Mouse (Mus musculus) embryonic facial prominence, embryonic 11.5 days (tissue): ENCODE results near the gene Pex11g. TPM values are rescaled to one million over a fixed set of nuclear protein-coding genes. Genes with fewer than 3 reads are reported as not detected.

Experiments used
- ATAC-seq: fragments of 200-750 bp; cut with Nextera tagmentation; replicated peaks from 2 replicates; pipeline ENCODE4 v1.8.0; 2017; ENCODE audit warnings: low read depth; ENCODE audit not compliant: insufficient number of reproducible peaks, low FRiP score, low TSS enrichment
- DNase-seq: peaks from one replicate; pipeline ENCODE4 v3.0.0-alpha.2; 2015; ENCODE audit warnings: low spot score
- H3K27ac ChIP-seq: fragments of 300-500 bp; sonication (generic); replicated peaks from 2 replicates; pipeline ENCODE4 v1.5.1; 2014; ENCODE audit warnings: mild to moderate bottlenecking, low read depth, low read length, control low read depth
- H3K27me3 ChIP-seq: fragments of 300-500 bp; sonication (generic); 2 replicates; pipeline ENCODE4 v1.6.1; 2014; ENCODE audit warnings: mild to moderate bottlenecking, low read length, moderate library complexity, mixed read lengths; ENCODE audit not compliant: control insufficient read depth, insufficient read depth
- H3K36me3 ChIP-seq: fragments of 300-500 bp; sonication (generic); replicated peaks from 2 replicates; pipeline ENCODE4 v1.6.1; 2014; ENCODE audit warnings: low read depth, mild to moderate bottlenecking, low read length, moderate library complexity, mixed read lengths; ENCODE audit not compliant: control insufficient read depth, insufficient read depth
- H3K4me1 ChIP-seq: fragments of 300-500 bp; sonication (generic); 2 replicates; pipeline ENCODE4 v1.6.1; 2014; ENCODE audit warnings: low read length, mixed read lengths; ENCODE audit not compliant: control insufficient read depth, insufficient read depth
- H3K4me2 ChIP-seq: fragments of 300-500 bp; sonication (generic); 2 replicates; pipeline ENCODE4 v1.6.1; 2014; ENCODE audit warnings: low read depth, mild to moderate bottlenecking, control low read depth, low read length, moderate library complexity
- H3K4me3 ChIP-seq: fragments of 300-500 bp; sonication (generic); 2 replicates; pipeline ENCODE4 v1.5.1; 2014; ENCODE audit warnings: low read depth, low read length, control low read depth
- H3K9ac ChIP-seq: fragments of 300-500 bp; sonication (generic); replicated peaks from 2 replicates; pipeline ENCODE4 v1.6.1; 2014; ENCODE audit warnings: mild to moderate bottlenecking, control low read depth, low read length
- H3K9me3 ChIP-seq: fragments of 300-500 bp; sonication (generic); replicated peaks from 2 replicates; pipeline ENCODE4 v1.6.1; 2016; ENCODE audit warnings: mild to moderate bottlenecking, low read length, inconsistent platforms, mixed read lengths; ENCODE audit not compliant: control insufficient read depth
- WGBS: fragments of 180-500 bp; shearing (Covaris S2); extraction: QIAGEN DNeasy Blood & Tissue Kit; methylation state at CpG from one replicate; pipeline ENCODE4 v1.1.7; 2014; 5-methylcytosine and 5-hydroxymethylcytosine counted together
- polyA plus RNA-seq: library from polyadenylated mRNA; unstranded; fragments of >200 nt; fragmentation: Nextera tagmentation; extraction: Ambion mirVana; gene quantifications from 2 replicates; pipeline ENCODE4 v1.2.1, GENCODE M21; 2014

Pex11g gene
- polyA plus RNA-seq, 1 experiment from 2014 or later = 2.1 TPM

GRCm38 (mm10) chr8:3470562-3470961, 3.1 kb upstream of the Pex11g start, which contains the start of gene Tex45:
TSS of gene Tex45 (plus strand) at chr8:3470862.
- DNase-seq (no peak), ATAC-seq (no peak)
- 0 out of 2 replicates have a peak, but pooled peaks cover 1% of the 10 kb centered on the region for H3K27me3 ChIP-seq
- no peaks in the 10 kb centered on the region for H3K9me3 ChIP-seq
- no peak within 1 kb of the TSS for H3K4me2 ChIP-seq
- no peak within 1 kb of the TSS for H3K27ac ChIP-seq
- no peaks in the 10 kb centered on the region for H3K4me1 ChIP-seq
- no peaks in the 10 kb centered on the region for H3K36me3 ChIP-seq
- H3K9ac ChIP-seq = no peak within 1 kb of the TSS
- H3K4me3 ChIP-seq = no peak within 1 kb of the TSS

GRCm38 (mm10) chr8:3468838-3469237, 1.4 kb upstream of the Pex11g start:
- H3K4me1 ChIP-seq = no peaks in the 10 kb centered on the region
- no peaks in the 10 kb centered on the region for H3K27me3 ChIP-seq
- DNase-seq (peak; percentile 15), ATAC-seq (no peak)
- H3K4me3 ChIP-seq = no peak overlapping the region
- H3K36me3 ChIP-seq = no peaks in the 10 kb centered on the region
- no peak overlapping the region for H3K9ac ChIP-seq
- H3K4me2 ChIP-seq = no peak overlapping the region
- WGBS = 86% methylated on average over 1 of the region's 1 CpGs
- H3K27ac ChIP-seq = no peak overlapping the region
- no peaks in the 10 kb centered on the region for H3K9me3 ChIP-seq

DNA sequence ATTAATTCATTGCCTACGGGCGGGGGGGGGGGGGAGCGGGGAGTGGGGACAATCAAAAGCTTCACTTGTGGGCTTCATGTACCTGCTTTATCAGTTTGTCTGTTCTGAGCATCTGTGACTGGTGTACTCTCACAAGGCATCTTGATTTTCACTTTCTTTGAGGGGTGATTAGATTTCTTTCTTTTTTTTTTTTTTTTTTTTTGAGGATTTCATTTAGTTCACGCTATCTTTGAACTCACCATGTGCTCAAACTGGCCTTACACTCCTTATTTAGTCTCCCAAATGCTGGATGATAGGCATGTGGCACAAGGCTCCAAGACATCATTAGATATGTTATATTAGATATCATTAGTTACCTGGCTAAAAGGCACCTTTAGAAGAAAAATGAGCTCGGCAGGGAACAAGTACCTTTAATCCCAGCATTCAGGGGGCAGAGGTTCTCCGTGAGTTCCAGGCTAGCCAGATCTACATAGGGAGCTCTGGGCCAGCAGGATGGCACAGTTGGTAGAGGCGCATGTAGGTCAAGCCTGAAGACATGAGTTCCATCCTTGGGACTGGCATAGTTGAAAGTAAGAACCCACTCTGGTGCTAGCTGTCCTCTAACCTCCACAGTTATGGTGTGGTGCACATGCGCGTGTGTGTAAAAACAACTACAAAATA, 536 bp upstream of the Pex11g start:
- Histone ChIP-seq H3K4me3 (peak overlapping the region; percentile 36), H3K4me2 (peak overlapping the region; percentile 38), H3K27me3 (no peaks in the 10 kb centered on the region), H3K9me3 (no peaks in the 10 kb centered on the region), H3K36me3 (no peaks in the 10 kb centered on the region), H3K9ac (peak overlapping the region; percentile 61), H3K27ac (0 out of 2 replicates have a peak overlapping the region, but pooled peaks have one; percentile 38), H3K4me1 (no peaks in the 10 kb centered on the region)
- 58% methylated on average over 8 of the region's 9 CpGs for WGBS
- ATAC-seq (peak; percentile 1; the same call in 1 of the 2 replicates), DNase-seq (peak; percentile 17)

DNA sequence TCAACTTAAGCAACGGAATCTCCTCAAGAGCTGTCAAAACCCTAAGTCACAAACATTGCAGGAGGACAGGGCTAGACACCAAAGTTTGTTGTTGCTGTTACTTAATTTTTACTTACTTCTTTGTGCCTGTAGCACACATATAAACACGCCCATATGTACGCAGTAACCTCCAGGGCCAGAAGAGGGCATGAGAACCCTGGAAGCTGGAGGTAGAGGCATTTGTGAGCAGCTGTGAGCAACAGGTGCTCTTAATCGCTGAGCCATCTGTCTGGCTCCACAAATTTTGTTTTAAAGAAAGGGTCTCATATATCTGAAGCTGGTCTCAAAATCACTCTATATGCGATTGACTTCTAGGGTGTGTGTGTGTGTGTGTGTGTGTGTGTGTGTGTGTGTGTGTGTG, 3.2 kb downstream of the Pex11g start:
- ATAC-seq = no peak
- WGBS = 45% methylated on average over 5 of the region's 5 CpGs

DNA sequence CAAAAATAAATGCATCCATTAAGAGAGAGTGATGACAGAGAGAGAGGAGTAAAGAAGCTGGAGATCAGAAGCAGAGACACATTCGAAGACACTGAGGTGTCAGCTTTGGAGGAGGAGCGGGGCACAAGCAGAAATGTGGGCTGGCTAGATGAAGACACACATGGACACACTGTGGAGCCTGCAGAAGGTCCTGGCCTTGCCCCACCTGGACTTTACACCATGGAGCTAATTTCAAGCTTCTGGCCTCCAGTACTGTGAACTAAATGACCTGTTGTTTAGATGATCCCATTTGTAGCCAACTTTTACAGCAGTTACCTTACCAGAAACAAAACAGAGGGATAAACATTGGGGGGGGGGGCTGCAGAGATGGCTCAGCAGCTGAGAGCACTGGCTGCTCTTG, 4.2 kb downstream of the Pex11g start:
- DNase-seq = no peak
- H3K4me3 ChIP-seq = no peak overlapping the region
- no peaks in the 10 kb centered on the region for H3K4me1 ChIP-seq
- no peak for ATAC-seq
- WGBS = 91% methylated on average over 2 of the region's 2 CpGs
- H3K27ac ChIP-seq = no peak overlapping the region
- no peak overlapping the region for H3K4me2 ChIP-seq
- H3K36me3 ChIP-seq = no peaks in the 10 kb centered on the region
- no peaks in the 10 kb centered on the region for H3K9me3 ChIP-seq
- no peaks in the 10 kb centered on the region for H3K27me3 ChIP-seq
- H3K9ac ChIP-seq = no peak overlapping the region

More for the DNA sequence above, 3.2 kb downstream of the Pex11g start:
- no peaks in the 10 kb centered on the region for H3K27me3 ChIP-seq
- H3K4me3 ChIP-seq = no peak overlapping the region
- H3K36me3 ChIP-seq = no peaks in the 10 kb centered on the region
- no peak overlapping the region for H3K27ac ChIP-seq
- H3K9ac ChIP-seq = no peak overlapping the region
- H3K9me3 ChIP-seq = no peaks in the 10 kb centered on the region
- no peaks in the 10 kb centered on the region for H3K4me1 ChIP-seq
- peak; percentile 71 for DNase-seq
- no peak overlapping the region for H3K4me2 ChIP-seq

GRCm38 (mm10) chr8:3451992-3452391, 15.5 kb downstream of the Pex11g start:
- WGBS = 95% methylated on average over 25 of the region's 25 CpGs
- no peaks in the 10 kb centered on the region for H3K27me3 ChIP-seq
- no peaks in the 10 kb centered on the region for H3K9me3 ChIP-seq
- H3K36me3 ChIP-seq = peaks cover 12% of the 10 kb centered on the region
- H3K4me2 ChIP-seq = no peak overlapping the region
- H3K9ac ChIP-seq = no peak overlapping the region
- DNase-seq = no peak
- H3K4me1 ChIP-seq = no peaks in the 10 kb centered on the region
- H3K4me3 ChIP-seq = no peak overlapping the region
- no peak overlapping the region for H3K27ac ChIP-seq
- no peak for ATAC-seq

- H3K36me3 ChIP-seq = peaks cover 12% of the 10 kb centered on the region
- 35% methylated on average over 5 of the region's 5 CpGs for WGBS
- no peak for ATAC-seq
Measured at GRCm38 (mm10) chr8:3450670-3451069, 16.8 kb downstream of the Pex11g start.

DNA sequence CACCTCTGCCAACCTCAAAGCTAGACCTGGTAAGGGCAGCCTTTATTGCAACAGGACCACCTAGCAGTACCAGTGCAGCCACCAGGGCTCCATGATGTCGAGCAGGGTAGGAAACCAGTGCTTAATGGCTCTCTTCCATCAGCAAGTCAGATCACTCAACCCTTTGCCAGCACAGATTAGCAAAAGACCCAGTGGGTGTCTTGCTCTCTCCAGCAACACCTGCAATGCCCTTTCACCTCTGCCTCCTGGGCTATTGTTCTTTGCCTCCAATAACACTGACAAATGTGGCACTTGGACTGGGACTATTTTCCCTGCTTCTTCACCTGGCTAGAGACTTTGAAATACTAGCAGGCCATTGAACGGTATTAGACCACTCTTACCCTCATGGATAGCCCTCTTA, 18.3 kb downstream of the Pex11g start:
- Histone ChIP-seq H3K27ac (no peak overlapping the region), H3K27me3 (no peaks in the 10 kb centered on the region), H3K4me2 (no peak overlapping the region), H3K9me3 (no peaks in the 10 kb centered on the region), H3K4me3 (no peak overlapping the region), H3K4me1 (no peaks in the 10 kb centered on the region), H3K9ac (no peak overlapping the region), H3K36me3 (peaks cover 12% of the 10 kb centered on the region)
- DNase-seq (no peak), ATAC-seq (no peak)
- WGBS = 83% methylated on average over 2 of the region's 2 CpGs

More at GRCm38 (mm10) chr8:3450670-3451069, 16.8 kb downstream of the Pex11g start:
- H3K27ac ChIP-seq = no peak overlapping the region
- H3K4me3 ChIP-seq = no peak overlapping the region
- no peaks in the 10 kb centered on the region for H3K9me3 ChIP-seq
- peak; percentile 73 for DNase-seq
- H3K4me1 ChIP-seq = no peaks in the 10 kb centered on the region
- no peaks in the 10 kb centered on the region for H3K27me3 ChIP-seq
- no peak overlapping the region for H3K9ac ChIP-seq
- H3K4me2 ChIP-seq = no peak overlapping the region
